Mouse (Mus musculus) 416B (cell line): ENCODE data around the gene Myh14.
A peak's percentile ranks its signal among the peaks of the same experiment; 100 is the strongest.

Experiments used
- DNase-seq: peaks from one replicate; pipeline ENCODE4 v3.0.0; 2011; ENCODE audit warnings: low read depth

The Myh14 gene

GRCm38 (mm10) chr7:44598336-44598735 lies 72.3 kb downstream of the Myh14 start:
- DNase-seq = no peak

- DNase-seq = no peak
These were observed 73.0 kb downstream of the Myh14 start for GRCm38 (mm10) chr7:44597666-44598065.

- DNase-seq = no peak
These were observed 73.6 kb downstream of the Myh14 start for GRCm38 (mm10) chr7:44596996-44597538.

- no peak for DNase-seq
These were observed 74.6 kb downstream of the Myh14 start for GRCm38 (mm10) chr7:44596051-44596450.

GRCm38 (mm10) chr7:44595131-44595561 lies 75.5 kb downstream of the Myh14 start:
- DNase-seq = no peak

GRCm38 (mm10) chr7:44594291-44594690 lies 76.4 kb downstream of the Myh14 start:
- DNase-seq = no peak

GRCm38 (mm10) chr7:44593775-44594174 lies 76.9 kb downstream of the Myh14 start:
- no peak for DNase-seq

- DNase-seq = no peak
These were observed 77.6 kb downstream of the Myh14 start for GRCm38 (mm10) chr7:44593051-44593450.

GRCm38 (mm10) chr7:44591348-44592116 lies 79.1 kb downstream of the Myh14 start:
- no peak for DNase-seq

GRCm38 (mm10) chr7:44590402-44591347 lies 80.0 kb downstream of the Myh14 start, which contains the start of gene Kcnc3:
TSS of gene Kcnc3 (plus strand) at chr7:44590664.
- no peak for DNase-seq

GRCm38 (mm10) chr7:44589946-44590345 lies 80.7 kb downstream of the Myh14 start:
- DNase-seq = no peak

- peak; percentile 66 for DNase-seq
These were observed 81.5 kb downstream of the Myh14 start for GRCm38 (mm10) chr7:44589149-44589548.

- DNase-seq = no peak
These were observed 82.3 kb downstream of the Myh14 start for GRCm38 (mm10) chr7:44588338-44588737.

GRCm38 (mm10) chr7:44587676-44588075 lies 83.0 kb downstream of the Myh14 start:
- no peak for DNase-seq

GRCm38 (mm10) chr7:44586930-44587329 lies 83.7 kb downstream of the Myh14 start:
- no peak for DNase-seq

GRCm38 (mm10) chr7:44586518-44586917 lies 84.1 kb downstream of the Myh14 start:
- DNase-seq = no peak

- no peak for DNase-seq
These were observed 85.0 kb downstream of the Myh14 start for GRCm38 (mm10) chr7:44585606-44586005.

- no peak for DNase-seq
These were observed 85.7 kb downstream of the Myh14 start for GRCm38 (mm10) chr7:44584921-44585320.

GRCm38 (mm10) chr7:44584265-44584804 lies 86.3 kb downstream of the Myh14 start:
- peak; percentile 61 for DNase-seq

- DNase-seq = no peak
These were observed 87.5 kb downstream of the Myh14 start for GRCm38 (mm10) chr7:44583146-44583545.

GRCm38 (mm10) chr7:44582709-44583108 lies 87.9 kb downstream of the Myh14 start:
- DNase-seq = no peak

GRCm38 (mm10) chr7:44581637-44582036 lies 89.0 kb downstream of the Myh14 start:
- DNase-seq = no peak
